17 mouse cellular contexts compared by ENCODE assay signal in genomic region chr7:19031641-19032040, GRCm38 (mm10). TPM values are rescaled to one million over a fixed set of nuclear protein-coding genes. Genes with fewer than 3 reads are reported as not detected.
"Had no signal": no experiment of that assay in that cellular context is flagged by ENCODE, and none has a peak within 500 bp of the region (broad histone marks: within the 10 kb centered on the region; RNA-seq: fewer than 3 reads in every experiment).

No protein-coding gene starts in this region.

- H3K4me1 ChIP-seq: limb, embryonic 12.5 days; neural tube, embryonic 12.5 days had no signal

- H3K9ac ChIP-seq: limb, embryonic 12.5 days; liver, embryonic 13.5 days; liver, postnatal 0 days; midbrain, embryonic 13.5 days; neural tube, embryonic 12.5 days had no signal

- H3K27me3 ChIP-seq: limb, embryonic 12.5 days; liver, embryonic 13.5 days; midbrain, embryonic 13.5 days; neural tube, embryonic 12.5 days had no signal

- DNase-seq: kidney, postnatal 4 days; liver; liver, embryonic 13.5 days; liver, postnatal 0 days; retina, postnatal 1 day; right cerebral cortex, postnatal 4 days; spleen, adult 18-20 months; thymus, adult 18-20 months; thymus, postnatal 14 days had no signal

- ATAC-seq: intestine, postnatal 0 days; liver, postnatal 0 days; midbrain, embryonic 13.5 days had no signal

- H3K4me2 ChIP-seq: limb, embryonic 12.5 days; liver, embryonic 13.5 days; midbrain, embryonic 13.5 days; neural tube, embryonic 12.5 days had no signal

- H3K27ac ChIP-seq: layer of hippocampus, adult 2 months; limb, embryonic 12.5 days; liver, embryonic 13.5 days; midbrain, embryonic 13.5 days; neural tube, embryonic 12.5 days had no signal

- H3K9me3 ChIP-seq: limb, embryonic 12.5 days; liver, embryonic 13.5 days; midbrain, embryonic 13.5 days; neural tube, embryonic 12.5 days had no signal

- H3K4me3 ChIP-seq: layer of hippocampus, adult 2 months; limb, embryonic 12.5 days; liver, embryonic 13.5 days; midbrain, embryonic 13.5 days; myocyte; neural tube, embryonic 12.5 days had no signal

RNA-seq across cellular contexts. Expression of gene Foxa3, which starts 8.3 kb away (rescaled TPM):
- polyA plus RNA-seq: midbrain, embryonic 13.5 days had no signal

RNA-seq across cellular contexts. Expression of gene Rsph6a, which starts 22.8 kb away (rescaled TPM):
- polyA plus RNA-seq: intestine, postnatal 0 days; limb, embryonic 12.5 days; liver, embryonic 13.5 days; liver, postnatal 0 days; lung, embryonic 16.5 days; neural tube, embryonic 12.5 days; stomach, embryonic 14.5 days had no signal
